Mouse (Mus musculus): Measurements from ENCODE around the gene Ngrn.

DNA sequence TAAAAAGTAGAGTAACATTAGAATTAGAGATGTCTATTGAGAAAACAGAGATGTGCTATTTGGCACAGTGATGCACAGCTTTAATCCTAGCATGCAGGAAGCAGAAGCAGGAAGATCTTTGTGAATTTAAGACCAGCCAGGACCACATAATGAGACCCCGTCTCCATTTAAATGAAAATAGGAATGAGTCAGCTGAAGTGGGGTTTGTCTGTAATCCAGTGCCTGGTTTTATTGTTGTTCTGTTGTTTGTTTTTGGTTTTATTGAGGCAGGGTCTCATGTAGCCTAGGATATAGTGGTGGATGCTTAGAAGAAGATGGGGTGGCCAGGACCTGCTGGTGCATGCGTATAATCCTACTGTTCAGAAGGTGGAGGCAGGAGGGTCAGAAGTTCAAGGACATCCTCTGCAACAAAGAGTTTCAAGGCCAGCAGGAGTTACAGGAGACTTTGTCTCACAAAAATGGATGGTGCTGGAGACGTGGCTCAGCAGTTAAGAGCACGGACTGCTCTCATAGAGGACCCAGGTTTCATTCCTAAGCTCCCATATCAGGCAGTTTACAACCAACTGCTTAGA, 39.8 kb upstream of the Ngrn start:
- no peak for TF ChIP-seq POLR2A (IDR thresholded peaks at IDR 0.05; ENCODE audit: borderline replicate concordance, insufficient read depth, low read length)
- TF ChIP-seq CTCF (IDR thresholded peaks at IDR 0.05; ENCODE audit: borderline replicate concordance, insufficient read depth, low read depth, low read length) = no peak

Data from cerebellum, adult 2 months (tissue).